Mouse (Mus musculus): ENCODE measurements around the gene Olfr954. TPM values are rescaled to one million over a fixed set of nuclear protein-coding genes. Genes with fewer than 3 reads are reported as not detected.

Gene Olfr954
- not detected in 2 replicates for polyA plus RNA-seq (2012; ENCODE audit: insufficient read depth, insufficient read length, missing spikeins)

DNA sequence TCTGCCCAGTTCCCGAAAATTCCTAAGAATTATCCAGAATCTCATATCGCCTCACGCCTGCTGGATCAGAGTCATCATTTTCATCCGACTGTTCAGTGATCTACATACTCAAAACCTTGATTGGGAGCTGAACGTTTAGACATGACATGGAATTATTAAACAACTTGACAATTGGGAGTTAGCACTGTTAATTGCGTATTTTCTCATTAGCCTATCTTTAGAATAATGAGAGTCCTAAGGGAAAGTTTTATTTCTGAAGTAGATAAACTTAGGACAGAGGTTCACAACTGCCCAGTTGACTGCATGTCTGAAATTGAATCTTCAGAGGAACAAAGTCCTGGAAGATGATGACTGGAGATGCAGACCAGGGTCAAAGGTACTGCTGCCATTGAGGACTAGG, at the start of gene Olfr954:
Olfr954 (plus strand) TSS at position 301 of the 400 bp plus-strand sequence.
- H3K4me3 ChIP-seq (ENCODE audit: insufficient read depth, low read depth, low read length): no peak within 1 kb of the TSS
- no peak within 1 kb of the TSS for H3K27ac ChIP-seq (replicated peaks; ENCODE audit: low read depth, low read length)
- H3K4me1 ChIP-seq (ENCODE audit: control insufficient read depth, insufficient read depth, insufficient read length, low read length): no peaks in the 10 kb centered on the region

DNA sequence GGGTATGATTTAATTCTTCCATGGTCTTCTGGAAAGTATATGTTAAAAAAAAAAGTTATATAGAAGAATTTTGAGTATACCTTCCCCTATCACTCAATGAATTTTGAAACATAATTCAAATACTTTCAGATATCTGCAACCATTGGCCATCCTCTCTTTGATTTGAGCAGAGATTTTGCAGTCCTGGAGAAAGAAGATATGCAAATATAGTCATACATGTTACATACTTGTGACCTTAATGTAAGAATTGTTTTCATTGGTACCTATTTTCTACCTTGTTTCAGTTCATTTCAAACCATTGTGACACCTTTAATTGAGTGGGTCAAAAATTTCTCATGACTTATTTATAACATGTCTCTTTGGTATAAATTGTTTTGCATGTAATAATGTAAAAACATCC, 29.5 kb upstream of the Olfr954 start, which contains the start of gene Olfr952:
Olfr952 (minus strand) TSS at position 101 of the 400 bp plus-strand sequence.
- H3K4me1 ChIP-seq (ENCODE audit: control insufficient read depth, insufficient read depth, insufficient read length, low read length): no peaks in the 10 kb centered on the region
- H3K27ac ChIP-seq (replicated peaks; ENCODE audit: low read depth, low read length): no peak within 1 kb of the TSS
- H3K4me3 ChIP-seq (ENCODE audit: insufficient read depth, low read depth, low read length): no peak within 1 kb of the TSS

DNA sequence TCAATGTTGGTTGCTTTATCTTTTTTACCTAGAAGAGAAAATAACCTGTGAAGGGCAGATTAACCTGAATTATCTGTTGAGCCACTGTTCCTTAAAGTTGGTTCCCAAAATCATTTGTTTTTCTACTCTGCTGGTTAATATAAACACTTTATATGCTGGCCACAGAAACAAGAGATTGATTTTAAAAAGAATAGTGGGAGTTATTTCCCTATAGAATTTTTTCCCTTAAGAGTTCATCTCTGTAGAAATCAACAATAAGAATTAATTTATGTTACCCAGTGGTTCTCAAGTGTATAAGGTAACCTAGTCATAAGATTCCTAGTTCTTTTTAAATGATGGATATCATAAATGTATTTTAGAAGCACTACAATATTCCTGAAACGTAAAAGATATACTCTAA, 15.3 kb downstream of the Olfr954 start, which contains the start of gene Olfr955:
Olfr955 (minus strand) TSS at position 101 of the 400 bp plus-strand sequence.
- H3K4me3 ChIP-seq (ENCODE audit: insufficient read depth, low read depth, low read length): no peak within 1 kb of the TSS
- H3K4me1 ChIP-seq (ENCODE audit: control insufficient read depth, insufficient read depth, insufficient read length, low read length): no peaks in the 10 kb centered on the region
- no peak within 1 kb of the TSS for H3K27ac ChIP-seq (replicated peaks; ENCODE audit: low read depth, low read length)

DNA sequence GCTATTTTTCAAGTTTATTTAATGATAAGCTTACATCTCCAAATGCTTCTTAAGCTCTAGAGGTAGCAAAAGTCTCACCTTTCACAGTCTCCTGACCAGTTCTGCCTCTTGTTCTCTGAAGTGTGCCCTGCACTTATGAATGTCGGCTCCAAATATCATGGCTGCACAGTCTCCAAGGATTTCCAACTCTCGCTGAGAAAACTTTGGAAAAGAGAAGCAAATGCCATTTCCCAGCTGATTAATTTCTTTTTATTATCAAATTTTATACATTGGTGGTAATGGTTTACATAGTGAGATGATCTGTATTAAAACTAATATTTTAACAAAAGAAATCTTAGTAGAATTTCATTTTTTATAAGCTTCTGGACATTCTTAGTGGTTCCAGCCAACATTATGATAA, 37.4 kb downstream of the Olfr954 start, which contains the start of gene Olfr44:
Olfr44 (minus strand) TSS at position 101 of the 400 bp plus-strand sequence.
- Histone ChIP-seq H3K4me3 (ENCODE audit: insufficient read depth, low read depth, low read length) (no peak within 1 kb of the TSS), H3K4me1 (ENCODE audit: control insufficient read depth, insufficient read depth, insufficient read length, low read length) (no peaks in the 10 kb centered on the region), H3K27ac (replicated peaks; ENCODE audit: low read depth, low read length) (no peak within 1 kb of the TSS)

DNA sequence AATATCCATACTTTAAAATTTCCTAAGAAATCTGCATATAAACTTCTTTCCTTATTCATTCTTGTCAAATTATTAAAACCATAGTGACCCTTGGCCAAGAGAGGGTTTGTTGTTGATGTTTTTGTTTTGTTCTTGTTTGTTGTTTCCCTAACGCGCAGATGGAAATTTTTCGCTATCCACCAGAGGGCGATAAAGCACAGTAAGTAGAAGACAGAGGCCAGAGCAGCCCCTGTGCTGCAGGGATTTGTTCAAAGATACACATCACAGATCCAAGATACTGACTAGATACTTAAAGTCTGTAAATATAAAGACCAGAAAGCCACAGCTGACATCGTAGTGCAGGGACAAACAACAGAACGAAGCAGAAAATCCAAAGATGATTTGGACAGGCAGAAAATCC, 52.5 kb downstream of the Olfr954 start:
- no peaks in the 10 kb centered on the region for H3K4me1 ChIP-seq (ENCODE audit: control insufficient read depth, insufficient read depth, insufficient read length, low read length)
- no peak overlapping the region for H3K4me3 ChIP-seq (ENCODE audit: insufficient read depth, low read depth, low read length)
- no peak overlapping the region for H3K27ac ChIP-seq (replicated peaks; ENCODE audit: low read depth, low read length)

GRCm38 (mm10) chr9:39509412-39509811, 52.9 kb downstream of the Olfr954 start:
- Histone ChIP-seq H3K4me1 (ENCODE audit: control insufficient read depth, insufficient read depth, insufficient read length, low read length) (no peaks in the 10 kb centered on the region), H3K4me3 (ENCODE audit: insufficient read depth, low read depth, low read length) (no peak overlapping the region), H3K27ac (replicated peaks; ENCODE audit: low read depth, low read length) (no peak overlapping the region)

Other genes starting within 250 kb of the Olfr954 start
- not detected in 2 replicates for gene Olfr1537, start 206.7 kb upstream of the Olfr954 start, polyA plus RNA-seq (2012; ENCODE audit: insufficient read depth, insufficient read length, missing spikeins)
- not detected in 2 replicates for gene Olfr945, start 179.9 kb upstream of the Olfr954 start, polyA plus RNA-seq (2012; ENCODE audit: insufficient read depth, insufficient read length, missing spikeins)
- gene Olfr948, start 130.7 kb upstream of the Olfr954 start, polyA plus RNA-seq (2012; ENCODE audit: insufficient read depth, insufficient read length, missing spikeins): not detected in 2 replicates
- not detected in 2 replicates for gene Olfr951, start 69.3 kb upstream of the Olfr954 start, polyA plus RNA-seq (2012; ENCODE audit: insufficient read depth, insufficient read length, missing spikeins)
- not detected in 2 replicates for gene Olfr952, start 29.6 kb upstream of the Olfr954 start, polyA plus RNA-seq (2012; ENCODE audit: insufficient read depth, insufficient read length, missing spikeins)
- gene Olfr955, start 15.2 kb downstream of the Olfr954 start, polyA plus RNA-seq (2012; ENCODE audit: insufficient read depth, insufficient read length, missing spikeins): not detected in 2 replicates
- gene Olfr44, start 37.3 kb downstream of the Olfr954 start, polyA plus RNA-seq (2012; ENCODE audit: insufficient read depth, insufficient read length, missing spikeins): not detected in 2 replicates
- gene Olfr957, start 59.1 kb downstream of the Olfr954 start, polyA plus RNA-seq (2012; ENCODE audit: insufficient read depth, insufficient read length, missing spikeins): not detected in 2 replicates
- gene Olfr958, start 97.4 kb downstream of the Olfr954 start, polyA plus RNA-seq (2012; ENCODE audit: insufficient read depth, insufficient read length, missing spikeins): not detected in 2 replicates
- not detected in 2 replicates for gene Olfr959, start 118.9 kb downstream of the Olfr954 start, polyA plus RNA-seq (2012; ENCODE audit: insufficient read depth, insufficient read length, missing spikeins)
- not detected in 2 replicates for gene AW551984, start 147.7 kb downstream of the Olfr954 start, polyA plus RNA-seq (2012; ENCODE audit: insufficient read depth, insufficient read length, missing spikeins)
- not detected in 2 replicates for gene Olfr148, start 154.0 kb downstream of the Olfr954 start, polyA plus RNA-seq (2012; ENCODE audit: insufficient read depth, insufficient read length, missing spikeins)
- not detected in 2 replicates for gene Olfr960, start 164.7 kb downstream of the Olfr954 start, polyA plus RNA-seq (2012; ENCODE audit: insufficient read depth, insufficient read length, missing spikeins)
- gene Olfr961, start 188.4 kb downstream of the Olfr954 start, polyA plus RNA-seq (2012; ENCODE audit: insufficient read depth, insufficient read length, missing spikeins): not detected in 2 replicates
- gene Olfr963, start 210.5 kb downstream of the Olfr954 start, polyA plus RNA-seq (2012; ENCODE audit: insufficient read depth, insufficient read length, missing spikeins): not detected in 2 replicates

All from brown adipose tissue, adult 24 weeks (tissue).